Mouse (Mus musculus): ENCODE measurements around the gene Gusb.
A peak's percentile ranks its signal among the peaks of the same experiment; 100 is the strongest.

The Gusb gene

GRCm38 (mm10) chr5:129974866-129975311 is 28.0 kb downstream of the Gusb start:
- DNase-seq (ENCODE audit: low spot score in 2 of 2): no peak

GRCm38 (mm10) chr5:129974354-129974753 is 28.5 kb downstream of the Gusb start:
- no peak for DNase-seq (ENCODE audit: low spot score in 2 of 2)

- no peak for DNase-seq (ENCODE audit: low spot score in 2 of 2)
Observed at GRCm38 (mm10) chr5:129971491-129971890, 31.4 kb downstream of the Gusb start.

GRCm38 (mm10) chr5:129968417-129968816 is 34.4 kb downstream of the Gusb start:
- DNase-seq (ENCODE audit: low spot score in 2 of 2): no peak

- DNase-seq (ENCODE audit: low spot score in 2 of 2): no peak
Observed at GRCm38 (mm10) chr5:129966448-129966847, 36.4 kb downstream of the Gusb start.

GRCm38 (mm10) chr5:129963224-129963623 is 39.6 kb downstream of the Gusb start:
- DNase-seq (ENCODE audit: low spot score in 2 of 2): no peak

GRCm38 (mm10) chr5:129955792-129956191 is 47.1 kb downstream of the Gusb start:
- no peak for DNase-seq (ENCODE audit: low spot score in 2 of 2)

GRCm38 (mm10) chr5:129954473-129955254 is 48.2 kb downstream of the Gusb start:
- no peak for DNase-seq (ENCODE audit: low spot score in 2 of 2)

- no peak for DNase-seq (ENCODE audit: low spot score in 2 of 2)
Observed at GRCm38 (mm10) chr5:129952143-129952542, 50.7 kb downstream of the Gusb start.

- no peak for DNase-seq (ENCODE audit: low spot score in 2 of 2)
Observed at GRCm38 (mm10) chr5:129947528-129948033, 55.3 kb downstream of the Gusb start.

- no peak for DNase-seq (ENCODE audit: low spot score in 2 of 2)
Observed at GRCm38 (mm10) chr5:129943402-129943801, 59.4 kb downstream of the Gusb start.

- DNase-seq (ENCODE audit: low spot score in 2 of 2): peak in 1 of 2 experiments; percentile 9
Observed at GRCm38 (mm10) chr5:129942073-129942939, 60.5 kb downstream of the Gusb start.

GRCm38 (mm10) chr5:129941495-129942045 is 61.3 kb downstream of the Gusb start, which contains the start of gene Vkorc1l1:
Gene Vkorc1l1 (plus strand): TSS chr5:129941970.
- DNase-seq (ENCODE audit: low spot score in 2 of 2): peak; percentile 96 to 97

GRCm38 (mm10) chr5:129940736-129941494 is 61.9 kb downstream of the Gusb start:
- no peak for DNase-seq (ENCODE audit: low spot score in 2 of 2)

- DNase-seq (ENCODE audit: low spot score in 2 of 2): no peak
Observed at GRCm38 (mm10) chr5:129940281-129940680, 62.6 kb downstream of the Gusb start.

Measured in frontal cortex, postnatal 36 days (tissue).